Mouse (Mus musculus) embryo, embryonic 9.5 days (tissue): Measurements from ENCODE around the gene Cd200r1.
"Not testable (repeated sequence)": the region's sequence is repeated elsewhere in the genome, so short reads cannot be mapped to it uniquely, and the experiment has no call there.

Experiments
- DNase-seq: peaks from one replicate; pipeline ENCODE4 v3.0.0-alpha.2; 2017; ENCODE audit errors: extremely low spot score

The Cd200r1 gene

GRCm38 (mm10) chr16:44766320-44766892 lies 870 bp downstream of the Cd200r1 start:
- DNase-seq, result no peak

- DNase-seq, result no peak
Measured at GRCm38 (mm10) chr16:44767506-44767905, 2.0 kb downstream of the Cd200r1 start.

- peak; percentile 18 for DNase-seq
Measured at GRCm38 (mm10) chr16:44767967-44768366, 2.4 kb downstream of the Cd200r1 start.

DNA sequence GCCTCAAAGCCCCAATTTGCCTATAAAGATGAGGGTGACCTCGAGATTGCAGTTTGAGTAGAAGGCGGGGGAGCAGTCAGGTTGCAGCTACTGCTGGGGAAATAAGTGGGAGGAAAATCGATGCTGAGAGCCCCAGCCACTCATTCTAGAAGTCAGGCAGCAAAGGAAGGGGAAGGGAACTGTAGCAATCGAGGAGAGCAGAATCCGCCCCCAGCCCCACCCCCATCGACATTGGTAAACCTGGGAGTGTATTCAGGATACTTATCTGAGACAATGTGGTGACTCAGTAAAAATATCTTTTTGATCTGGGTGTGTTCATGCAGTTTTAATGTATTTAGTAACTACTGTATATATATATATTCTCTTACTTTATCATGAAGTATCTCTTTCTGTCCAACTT lies 7.0 kb downstream of the Cd200r1 start:
- no peak for DNase-seq

DNA sequence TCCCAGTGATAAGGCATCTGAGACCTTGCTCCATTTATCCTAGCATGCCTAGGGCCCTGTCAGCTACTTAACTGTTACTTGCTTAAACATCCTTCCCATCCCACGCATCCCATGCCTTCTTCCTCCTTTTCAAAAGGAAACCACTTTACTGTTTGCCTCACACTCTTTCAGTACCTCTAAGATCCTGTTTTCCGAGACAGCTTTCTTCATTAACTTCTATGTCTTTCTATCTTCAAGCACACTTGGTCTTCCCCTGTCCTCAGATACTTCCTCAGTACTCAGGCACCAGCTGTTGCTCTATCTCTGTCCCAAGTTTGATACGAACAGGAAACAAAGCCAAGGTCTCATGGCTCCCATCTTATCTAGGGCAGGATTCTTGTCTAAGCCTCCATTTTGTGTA lies 8.1 kb downstream of the Cd200r1 start:
- no peak for DNase-seq

DNA sequence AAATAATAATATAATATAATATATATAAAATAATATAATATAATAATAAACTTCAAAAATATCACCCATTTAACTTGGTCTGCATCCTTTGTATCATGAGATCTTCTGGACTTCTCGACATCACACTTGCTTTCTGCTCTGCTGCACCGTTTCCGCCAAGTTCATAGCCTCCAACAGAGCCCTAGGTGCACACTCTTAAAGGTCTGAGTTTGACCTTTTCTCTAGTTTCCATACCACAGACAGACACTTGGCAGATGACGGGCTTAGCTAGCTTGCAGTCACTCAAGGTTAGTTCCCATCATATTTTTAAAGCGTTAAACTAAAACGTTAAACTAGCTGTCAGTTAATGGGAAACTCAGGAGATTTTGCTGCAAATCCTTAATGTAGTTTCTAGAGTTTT lies 8.7 kb downstream of the Cd200r1 start:
- no peak for DNase-seq

GRCm38 (mm10) chr16:44778538-44779147 lies 13.1 kb downstream of the Cd200r1 start:
- no peak for DNase-seq

- no peak for DNase-seq
Measured at GRCm38 (mm10) chr16:44779494-44779893, 14.0 kb downstream of the Cd200r1 start.

DNA sequence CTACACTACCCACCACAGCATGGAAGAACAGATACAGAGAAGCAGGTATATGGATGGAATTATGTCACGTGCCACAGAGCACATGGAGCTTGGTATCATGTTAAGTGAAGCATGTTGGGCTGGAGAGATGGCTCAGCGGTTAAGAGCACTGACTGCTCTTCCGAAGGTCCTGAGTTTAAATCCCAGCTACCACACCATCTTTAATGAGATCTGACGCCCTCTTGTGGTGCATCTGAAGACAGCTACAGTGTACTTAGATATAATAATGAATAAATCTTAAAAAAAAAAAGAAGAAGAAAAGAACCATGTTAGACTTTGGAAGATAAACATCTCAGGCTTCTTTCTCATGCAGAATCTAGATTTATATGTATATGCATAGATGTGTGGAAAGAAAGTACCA lies 15.2 kb downstream of the Cd200r1 start:
- no peak for DNase-seq

GRCm38 (mm10) chr16:44786934-44787333 lies 21.4 kb downstream of the Cd200r1 start:
- no peak for DNase-seq

GRCm38 (mm10) chr16:44794416-44794815 lies 28.9 kb downstream of the Cd200r1 start:
- DNase-seq, result no peak

DNA sequence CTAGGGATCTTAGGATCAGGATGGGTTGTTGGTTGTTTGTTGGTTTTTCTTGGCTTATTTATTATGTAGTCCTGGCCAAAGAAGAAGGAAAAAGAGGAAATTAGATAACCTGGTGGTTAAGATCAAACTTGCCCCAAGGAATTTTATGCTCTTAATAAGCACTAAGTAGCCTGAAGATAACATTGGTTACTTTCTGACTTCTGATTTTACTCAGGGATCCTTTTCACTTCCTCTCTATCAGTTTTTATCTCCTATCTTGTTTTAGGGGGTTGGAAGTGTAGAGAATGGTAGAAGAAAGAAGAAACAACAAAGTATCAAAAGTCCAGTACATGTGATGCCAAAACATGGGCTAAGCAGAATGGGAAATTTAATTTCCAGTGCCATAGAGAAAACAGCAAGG lies 40.4 kb downstream of the Cd200r1 start:
- DNase-seq, result no peak

DNA sequence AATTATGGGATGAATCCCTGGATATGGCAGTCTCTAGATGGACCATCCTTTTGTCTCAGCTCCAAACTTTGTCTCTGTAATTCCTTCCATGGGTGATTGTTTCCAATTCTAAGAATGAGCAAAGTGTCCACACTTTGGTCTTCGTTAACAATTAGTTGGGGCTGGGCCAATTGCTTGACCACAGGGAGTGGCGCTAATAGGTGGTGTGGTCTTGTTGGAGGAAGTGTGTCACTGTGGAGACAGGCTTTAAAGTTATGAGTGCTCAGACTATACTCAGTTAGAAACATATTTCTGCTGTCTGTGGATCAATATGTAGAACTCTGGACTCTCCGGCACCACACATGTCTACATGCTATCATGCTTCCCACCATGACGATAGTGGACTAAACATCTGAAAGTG lies 44.7 kb downstream of the Cd200r1 start:
- not testable (repeated sequence) for DNase-seq

GRCm38 (mm10) chr16:44811544-44811943 lies 46.0 kb downstream of the Cd200r1 start, which contains the start of gene Cd200r4:
Cd200r4 (plus strand) TSS chr16:44811733.
- DNase-seq, result no peak

- no peak for DNase-seq
Measured at GRCm38 (mm10) chr16:44812468-44813065, 47.0 kb downstream of the Cd200r1 start.

- no peak for DNase-seq
Measured at GRCm38 (mm10) chr16:44818010-44818409, 52.5 kb downstream of the Cd200r1 start.

- no peak for DNase-seq
Measured at GRCm38 (mm10) chr16:44820545-44820944, 55.0 kb downstream of the Cd200r1 start.

GRCm38 (mm10) chr16:44832286-44832685 lies 66.8 kb downstream of the Cd200r1 start:
- DNase-seq, result no peak

- not testable (repeated sequence) for DNase-seq
Measured at GRCm38 (mm10) chr16:44833189-44833588, 67.7 kb downstream of the Cd200r1 start.
